Comparison of ENCODE assay signal across 20 mouse cellular contexts in genomic region chr3:135505916-135506482, GRCm38 (mm10). TPM values are rescaled to one million over a fixed set of nuclear protein-coding genes. Genes with fewer than 3 reads are reported as not detected.
DNase-seq lines count a peak whose midpoint lies in the region; ATAC-seq and TF ChIP-seq lines count a peak whose summit lies in the region.
"Had no signal": no experiment of that assay in that cellular context is flagged by ENCODE, and none has a peak within 500 bp of the region (broad histone marks: within the 10 kb centered on the region; RNA-seq: fewer than 3 reads in every experiment).

No protein-coding gene starts in this region.

- H3K27me3 ChIP-seq in kidney, adult 2 months (replicated peaks; ENCODE audit: control insufficient read depth, insufficient read depth, low read length) = no peaks in the 10 kb centered on the region
- H3K27me3 ChIP-seq in midbrain, embryonic 11.5 days (ENCODE audit: control insufficient read depth, insufficient read depth, low read length) = no peaks in the 10 kb centered on the region
- H3K27me3 ChIP-seq in midbrain, postnatal 0 days (ENCODE audit: insufficient read depth, low read length) = no peaks in the 10 kb centered on the region
- H3K27me3 ChIP-seq in intestine, postnatal 0 days (replicated peaks; ENCODE audit: control insufficient read depth, insufficient read depth, low read length) = no peaks in the 10 kb centered on the region
- H3K27me3 ChIP-seq in hindbrain, postnatal 0 days (ENCODE audit: insufficient read depth, low read length) = no peaks in the 10 kb centered on the region
- H3K27me3 ChIP-seq: forebrain, embryonic 12.5 days; heart, embryonic 15.5 days; limb, embryonic 13.5 days; midbrain, embryonic 12.5 days; neural tube, embryonic 13.5 days; Patski had no signal

- ATAC-seq in midbrain, embryonic 11.5 days (ENCODE audit: low FRiP score) = 0 out of 2 replicates have a peak, but pooled peaks have one; percentile 16
- ATAC-seq in midbrain, postnatal 0 days (ENCODE audit: low FRiP score) = no peak
- ATAC-seq in intestine, postnatal 0 days = no peak
- no peak for ATAC-seq in hindbrain, postnatal 0 days
- ATAC-seq: forebrain, postnatal 0 days; hindbrain, embryonic 16.5 days had no signal

- H3K27ac ChIP-seq in kidney, adult 2 months (ENCODE audit: insufficient read depth, low read depth, low read length) = peak overlapping the region; percentile 8; the same call in 1 of the 2 replicates
- H3K27ac ChIP-seq in midbrain, embryonic 11.5 days (ENCODE audit: low read depth, low read length) = no peak overlapping the region
- H3K27ac ChIP-seq in midbrain, postnatal 0 days (ENCODE audit: low read depth, low read length) = no peak overlapping the region
- peak overlapping the region; percentile 21; the same call in 1 of the 2 replicates for H3K27ac ChIP-seq in intestine, postnatal 0 days (ENCODE audit: low read depth, low read length)
- H3K27ac ChIP-seq in hindbrain, postnatal 0 days = no peak overlapping the region
- H3K27ac ChIP-seq: forebrain, embryonic 12.5 days; heart, embryonic 10.5 days; heart, embryonic 15.5 days; layer of hippocampus, adult 2 months; limb, embryonic 13.5 days; liver, embryonic 14.5 days; midbrain, embryonic 12.5 days; neural tube, embryonic 13.5 days had no signal

- peak; percentile 54 for DNase-seq in kidney, adult 2 months
- DNase-seq in kidney, adult 18-20 months = no peak
- DNase-seq in midbrain, embryonic 11.5 days (ENCODE audit: low spot score, missing footprints) = no peak
- no peak for DNase-seq in midbrain, postnatal 0 days (ENCODE audit: low spot score)
- peak; percentile 85 for DNase-seq in R1 (ENCODE audit: low read depth, low spot score)
- DNase-seq in hindbrain, postnatal 0 days (ENCODE audit: low spot score) = no peak
- DNase-seq in cerebellum, postnatal 10 days = no peak
- DNase-seq: forebrain, postnatal 0 days had no signal

- H3K4me2 ChIP-seq in midbrain, embryonic 11.5 days = no peak overlapping the region
- no peak overlapping the region for H3K4me2 ChIP-seq in midbrain, postnatal 0 days (ENCODE audit: low read depth, low read length, poor library complexity, severe bottlenecking)
- no peak overlapping the region; the same call in 1 of the 2 replicates for H3K4me2 ChIP-seq in intestine, postnatal 0 days (replicated peaks; ENCODE audit: low read depth)
- H3K4me2 ChIP-seq in hindbrain, postnatal 0 days (ENCODE audit: low read depth, low read length) = no peak overlapping the region
- H3K4me2 ChIP-seq: forebrain, embryonic 12.5 days; heart, embryonic 15.5 days; limb, embryonic 13.5 days; lung, embryonic 14.5 days; midbrain, embryonic 12.5 days; neural tube, embryonic 13.5 days had no signal

- WGBS in kidney, adult 2 months = 64% methylated on average over 13 of the region's 13 CpGs
- WGBS in midbrain, embryonic 11.5 days = 90% methylated on average over 13 of the region's 13 CpGs
- WGBS in midbrain, postnatal 0 days = 89% methylated on average over 13 of the region's 13 CpGs
- WGBS in intestine, postnatal 0 days = 77% methylated on average over 13 of the region's 13 CpGs
- WGBS in hindbrain, postnatal 0 days = 93% methylated on average over 13 of the region's 13 CpGs

- no peak overlapping the region for H3K4me3 ChIP-seq in kidney, adult 2 months (ENCODE audit: insufficient read depth, low read depth, low read length)
- H3K4me3 ChIP-seq in midbrain, embryonic 11.5 days (ENCODE audit: low read depth, low read length) = no peak overlapping the region
- H3K4me3 ChIP-seq in midbrain, postnatal 0 days (ENCODE audit: low read depth, low read length) = no peak overlapping the region
- H3K4me3 ChIP-seq in intestine, postnatal 0 days (ENCODE audit: low read depth, low read length) = no peak overlapping the region
- H3K4me3 ChIP-seq in hindbrain, postnatal 0 days (ENCODE audit: low read length) = no peak overlapping the region
- H3K4me3 ChIP-seq: forebrain, embryonic 12.5 days; heart, embryonic 10.5 days; heart, embryonic 15.5 days; layer of hippocampus, adult 2 months; limb, embryonic 13.5 days; midbrain, embryonic 12.5 days; neural tube, embryonic 13.5 days had no signal

- peaks cover 20% of the 10 kb centered on the region for H3K4me1 ChIP-seq in kidney, adult 2 months (ENCODE audit: control insufficient read depth, insufficient read depth, low read length)
- no peaks in the 10 kb centered on the region for H3K4me1 ChIP-seq in midbrain, embryonic 11.5 days (ENCODE audit: control insufficient read depth, insufficient read depth, low read length)
- no peaks in the 10 kb centered on the region for H3K4me1 ChIP-seq in midbrain, postnatal 0 days (ENCODE audit: insufficient read depth, low read length)
- no peaks in the 10 kb centered on the region for H3K4me1 ChIP-seq in intestine, postnatal 0 days (replicated peaks; ENCODE audit: control insufficient read depth, insufficient read depth, low read length)
- H3K4me1 ChIP-seq in hindbrain, postnatal 0 days (ENCODE audit: insufficient read depth, low read length) = no peaks in the 10 kb centered on the region
- H3K4me1 ChIP-seq: forebrain, embryonic 12.5 days; limb, embryonic 13.5 days; midbrain, embryonic 12.5 days; neural tube, embryonic 13.5 days had no signal

- H3K36me3 ChIP-seq in kidney, adult 2 months (ENCODE audit: control insufficient read depth, insufficient read depth, low read length) = peaks cover 4% of the 10 kb centered on the region; the same call in 1 of the 2 replicates
- no peaks in the 10 kb centered on the region for H3K36me3 ChIP-seq in midbrain, embryonic 11.5 days (ENCODE audit: control insufficient read depth, insufficient read depth, low read length)
- H3K36me3 ChIP-seq in midbrain, postnatal 0 days (ENCODE audit: insufficient read depth, low read length) = no peaks in the 10 kb centered on the region
- H3K36me3 ChIP-seq in intestine, postnatal 0 days (ENCODE audit: control insufficient read depth, insufficient read depth) = no peaks in the 10 kb centered on the region
- H3K36me3 ChIP-seq in hindbrain, postnatal 0 days (ENCODE audit: insufficient read depth, low read length) = no peaks in the 10 kb centered on the region
- H3K36me3 ChIP-seq: forebrain, embryonic 12.5 days; limb, embryonic 13.5 days; midbrain, embryonic 12.5 days; neural tube, embryonic 13.5 days had no signal

- no peak for TF ChIP-seq POLR2A in kidney, adult 2 months (IDR thresholded peaks at IDR 0.05; ENCODE audit: low read depth, low read length)

- TF ChIP-seq CTCF in kidney, adult 2 months (conservative IDR thresholded peaks at IDR 0.05; ENCODE audit: insufficient read depth, insufficient read length, low read depth, low read length) = no peak
- TF ChIP-seq CTCF in midbrain, postnatal 0 days (IDR thresholded peaks at IDR 0.05) = no peak
- TF ChIP-seq CTCF in intestine, postnatal 0 days (IDR thresholded peaks at IDR 0.05; ENCODE audit: low read depth) = no peak
- no peak for TF ChIP-seq CTCF in hindbrain, postnatal 0 days (IDR thresholded peaks at IDR 0.05; ENCODE audit: low read depth)

- no peak overlapping the region for H3K9ac ChIP-seq in midbrain, embryonic 11.5 days (ENCODE audit: low read length)
- no peak overlapping the region for H3K9ac ChIP-seq in midbrain, postnatal 0 days (replicated peaks; ENCODE audit: low read length, poor library complexity, severe bottlenecking)
- no peak overlapping the region for H3K9ac ChIP-seq in intestine, postnatal 0 days (ENCODE audit: low read depth, low read length)
- H3K9ac ChIP-seq in hindbrain, postnatal 0 days (replicated peaks; ENCODE audit: low read length) = no peak overlapping the region
- H3K9ac ChIP-seq: forebrain, embryonic 12.5 days; forebrain, postnatal 0 days; heart, embryonic 15.5 days; limb, embryonic 13.5 days; liver, embryonic 14.5 days; lung, embryonic 14.5 days; midbrain, embryonic 12.5 days; neural tube, embryonic 13.5 days had no signal

- H3K9me3 ChIP-seq in midbrain, embryonic 11.5 days (ENCODE audit: control insufficient read depth, low read length) = no peaks in the 10 kb centered on the region
- H3K9me3 ChIP-seq in midbrain, postnatal 0 days (ENCODE audit: low read length) = no peaks in the 10 kb centered on the region
- no peaks in the 10 kb centered on the region for H3K9me3 ChIP-seq in intestine, postnatal 0 days (ENCODE audit: control insufficient read depth)
- H3K9me3 ChIP-seq in hindbrain, postnatal 0 days (ENCODE audit: low read length) = no peaks in the 10 kb centered on the region
- H3K9me3 ChIP-seq: forebrain, embryonic 12.5 days; heart, embryonic 10.5 days; heart, embryonic 15.5 days; limb, embryonic 13.5 days; midbrain, embryonic 12.5 days; neural tube, embryonic 13.5 days had no signal

RNA-seq across cellular contexts. Expression of gene Manba, which starts 20.6 kb away (rescaled TPM):
- polyA plus RNA-seq in kidney, adult 2 months (2012; rRNA removed) = 23.6 and 25.8 TPM in 2 replicates
- polyA plus RNA-seq in midbrain, embryonic 11.5 days (2014; fragmentation: Nextera tagmentation; extraction: Ambion mirVana) = 4.4 and 5.8 TPM in 2 replicates
- 11.0 and 14.0 TPM in 2 replicates for total RNA-seq in midbrain, postnatal 0 days (2014; rRNA removed)
- 7.2 and 8.0 TPM in 2 replicates for polyA plus RNA-seq in midbrain, postnatal 0 days (2015; fragmentation: Nextera tagmentation; extraction: Ambion mirVana)
- polyA plus RNA-seq in intestine, postnatal 0 days (2015; fragmentation: Nextera tagmentation; extraction: Ambion mirVana) = 18.6 and 20.9 TPM in 2 replicates
- total RNA-seq in hindbrain, postnatal 0 days (2014; rRNA removed) = 10.2 and 10.7 TPM in 2 replicates
- polyA plus RNA-seq in hindbrain, postnatal 0 days (2015; fragmentation: Nextera tagmentation; extraction: Ambion mirVana) = 7.0 and 7.7 TPM in 2 replicates

Comparison
In these comparisons a context has a peak if more than half of its experiments do, and no peak if none do; other contexts are left out.
1. DNase-seq: peak in kidney, adult 2 months (single experiment) and R1 (single experiment); none in kidney, adult 18-20 months (single experiment), midbrain, embryonic 11.5 days (single experiment), midbrain, postnatal 0 days (single experiment), hindbrain, postnatal 0 days (single experiment) and cerebellum, postnatal 10 days (0 of 2).
2. H3K27ac ChIP-seq: peak in kidney, adult 2 months (single experiment) and intestine, postnatal 0 days (single experiment); none in midbrain, embryonic 11.5 days (single experiment), midbrain, postnatal 0 days (single experiment) and hindbrain, postnatal 0 days (single experiment).